Mouse (Mus musculus): Measurements from ENCODE around the gene Ppm1l.

GRCm38 (mm10) chr3:69393991-69394390, 77.3 kb downstream of the Ppm1l start:
- no peak for TF ChIP-seq POLR2A (IDR thresholded peaks at IDR 0.05; ENCODE audit: insufficient read length, low read depth)
- TF ChIP-seq MAX (IDR thresholded peaks at IDR 0.05; ENCODE audit: low read depth) = no peak
- no peak for TF ChIP-seq POLR2AphosphoS2 (IDR thresholded peaks at IDR 0.05; ENCODE audit: insufficient read length, low read depth)
- TF ChIP-seq MYOD1 (IDR thresholded peaks at IDR 0.05; ENCODE audit: control insufficient read depth in 1 of 3, insufficient read length in 2 of 3, low read depth in 2 of 3) = no peak
- no peak for TF ChIP-seq USF1 (IDR thresholded peaks at IDR 0.05; ENCODE audit: low read depth)

Data from myocyte (in vitro differentiated cells).